Mouse (Mus musculus) v-Abl transformed pro-B cells (cell line): ENCODE measurements around the gene Tm9sf3.

Source experiments
- in situ Hi-C, 2 experiments: fragments of 400-800 bp; cut with MboI; formaldehyde crosslinking; loops; one replicate each; pipeline ENCODE4 v1.15.1; 2025; ENCODE audit not compliant: unreplicated experiment in 2 of 2

The Tm9sf3 gene

DNA sequence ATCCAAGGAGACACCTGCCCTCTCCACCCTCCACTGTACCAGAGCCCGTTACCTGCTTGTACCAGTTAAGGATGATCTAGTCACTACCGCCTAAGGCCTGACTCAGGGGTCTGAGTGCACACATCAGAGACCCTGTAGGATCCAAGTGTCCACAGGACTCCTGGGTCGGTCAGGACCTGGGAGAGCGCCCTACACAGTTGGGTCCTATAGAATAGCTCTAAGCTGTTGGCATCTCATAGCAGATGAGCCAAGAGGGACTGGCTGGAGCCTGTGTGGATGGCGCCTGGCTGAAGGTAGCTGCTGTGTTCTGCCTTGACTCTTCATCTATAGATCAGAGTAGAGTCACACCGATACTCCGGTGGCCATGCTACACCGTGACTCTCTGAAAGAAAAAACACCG lies 72.1 kb downstream of the Tm9sf3 start:
- in situ Hi-C loops: no loop called here

DNA sequence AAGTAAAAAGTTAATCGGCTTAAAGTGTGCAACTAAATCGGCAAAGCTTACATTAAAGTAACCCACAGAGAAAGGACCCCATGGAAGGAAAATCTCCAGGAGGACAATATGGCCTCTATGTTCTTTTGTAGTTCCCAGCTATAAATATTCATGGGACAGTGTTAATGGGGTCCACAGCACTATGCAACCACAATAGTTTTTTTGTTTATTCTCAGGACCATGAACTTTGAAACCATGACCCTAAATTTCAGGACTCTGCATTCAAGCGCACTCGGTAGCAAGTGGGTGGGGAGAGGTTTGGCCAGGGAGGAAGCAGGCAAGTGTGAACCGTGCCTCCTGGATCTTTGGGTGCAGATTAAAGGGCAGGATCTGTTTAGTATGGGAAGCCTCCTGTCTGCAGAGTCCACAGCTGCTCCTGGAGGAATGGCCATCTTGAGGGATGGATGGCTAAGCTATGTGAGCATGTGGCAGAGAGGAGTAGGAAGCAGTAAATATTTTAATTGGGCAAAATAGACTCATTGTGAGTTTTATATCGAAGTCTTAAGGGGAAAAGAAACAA lies 72.8 kb downstream of the Tm9sf3 start:
- in situ Hi-C loops: no loop called here

GRCm38 (mm10) chr19:41177331-41177730 lies 86.5 kb downstream of the Tm9sf3 start:
- in situ Hi-C loops: loop anchor here in 1 of 2 experiments (5.0 kb wide), 1 partner anchor 80 kb away; no protein-coding TSS in a partner anchor

DNA sequence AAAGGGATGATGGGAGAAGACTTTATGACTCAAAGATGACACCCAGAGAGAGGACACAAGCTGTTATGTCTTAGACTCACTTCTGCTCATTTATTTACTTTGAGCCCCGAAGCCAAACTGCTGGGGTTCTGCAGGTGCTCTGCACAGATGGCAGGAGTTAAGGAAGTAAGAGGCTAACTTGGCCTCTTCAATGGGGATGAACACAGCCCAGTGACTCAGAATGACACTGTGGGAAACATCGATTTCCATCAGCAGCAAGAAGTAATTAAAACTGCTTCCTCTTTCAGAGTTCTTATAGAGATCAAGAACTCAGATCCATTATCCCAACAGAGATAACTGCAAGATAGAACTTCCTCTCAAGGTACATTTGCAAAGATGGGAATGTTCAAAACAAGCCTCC lies 86.9 kb downstream of the Tm9sf3 start:
- in situ Hi-C loops: loop anchor here in 1 of 2 experiments (5.0 kb wide), 1 partner anchor 80 kb away; no protein-coding TSS in a partner anchor

DNA sequence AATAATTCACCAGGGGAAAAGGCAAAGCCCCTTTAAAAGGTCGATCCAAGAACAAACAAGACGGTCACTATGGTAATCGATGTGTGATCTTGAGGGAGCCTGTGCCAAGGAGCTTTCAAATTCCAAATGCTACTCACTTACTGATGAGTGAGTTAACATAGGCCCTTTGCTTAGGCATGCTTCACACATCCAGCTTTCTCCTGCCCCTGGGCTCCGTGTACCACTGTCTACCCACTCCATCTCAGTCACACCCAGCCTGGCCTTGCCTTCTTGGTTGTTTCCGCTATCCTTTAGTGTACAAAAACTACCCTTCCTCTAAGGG lies 97.9 kb downstream of the Tm9sf3 start:
- in situ Hi-C loops: no loop called here

- in situ Hi-C loops: no loop called here
Observed at GRCm38 (mm10) chr19:41165144-41165913, 98.5 kb downstream of the Tm9sf3 start.

GRCm38 (mm10) chr19:41164447-41165095 lies 99.2 kb downstream of the Tm9sf3 start:
- in situ Hi-C loops: no loop called here
